Mouse (Mus musculus) embryo, embryonic 10.5 days (tissue): ENCODE results near the gene Ccdc78.
A peak's percentile ranks its signal among the peaks of the same experiment; 100 is the strongest.

ENCODE experiments used
- DNase-seq: peaks from one replicate; pipeline ENCODE4 v3.0.0-alpha.2; 2015; ENCODE audit warnings: low spot score

The Ccdc78 gene

GRCm38 (mm10) chr17:25833961-25834594 lies 47.7 kb downstream of the Ccdc78 start:
- no peak for DNase-seq

- DNase-seq = no peak
Observed at GRCm38 (mm10) chr17:25834595-25835222, 48.3 kb downstream of the Ccdc78 start.

GRCm38 (mm10) chr17:25835301-25835700 lies 48.9 kb downstream of the Ccdc78 start:
- no peak for DNase-seq

GRCm38 (mm10) chr17:25835816-25836215 lies 49.4 kb downstream of the Ccdc78 start:
- DNase-seq = no peak

GRCm38 (mm10) chr17:25836397-25837075 lies 50.2 kb downstream of the Ccdc78 start:
- no peak for DNase-seq

GRCm38 (mm10) chr17:25837076-25837410 lies 50.7 kb downstream of the Ccdc78 start, which contains the start of gene Rhbdl1:
Gene Rhbdl1, minus strand, starts transcription at chr17:25837295.
- DNase-seq = peak; percentile 68

GRCm38 (mm10) chr17:25837533-25837932 lies 51.2 kb downstream of the Ccdc78 start:
- DNase-seq = no peak

- no peak for DNase-seq
Observed at GRCm38 (mm10) chr17:25838904-25839303, 52.5 kb downstream of the Ccdc78 start.

- no peak for DNase-seq
Observed at GRCm38 (mm10) chr17:25839455-25840235, 53.3 kb downstream of the Ccdc78 start.
